ENCODE assay signal across 22 mouse cellular contexts in the genomic region with DNA sequence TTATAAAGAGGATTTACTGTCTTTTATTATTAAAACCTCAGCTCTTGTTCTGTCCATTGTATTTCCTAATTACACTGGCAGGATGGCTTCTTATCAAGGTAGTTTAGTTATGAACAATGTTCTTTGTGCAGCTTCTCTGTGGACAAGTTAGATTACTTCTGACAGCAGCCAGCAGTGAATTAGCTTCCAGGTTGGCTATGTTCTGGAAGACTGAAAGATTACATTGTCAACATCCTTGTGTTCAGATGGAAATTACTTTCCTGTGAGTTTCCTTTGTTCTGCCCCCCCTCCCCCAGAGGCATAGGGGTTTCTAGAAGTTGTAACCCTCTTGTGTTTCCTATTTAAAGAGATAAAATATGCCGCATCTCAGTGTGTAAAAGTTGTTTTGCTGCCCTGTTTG.
"Had no signal": no experiment of that assay in that cellular context is flagged by ENCODE, and none has a peak within 500 bp of the region (broad histone marks: within the 10 kb centered on the region; RNA-seq: fewer than 3 reads in every experiment).

No protein-coding gene starts in this region.

- H3K9ac ChIP-seq: kidney, embryonic 15.5 days; liver, embryonic 14.5 days; liver, postnatal 0 days; midbrain, embryonic 15.5 days; neural tube, embryonic 12.5 days; neural tube, embryonic 15.5 days had no signal

- H3K36me3 ChIP-seq: kidney, embryonic 15.5 days; midbrain, embryonic 15.5 days; neural tube, embryonic 12.5 days; neural tube, embryonic 15.5 days had no signal

- H3K27me3 ChIP-seq: kidney, embryonic 15.5 days; megakaryocyte, embryonic 14.5 days; midbrain, embryonic 15.5 days; neural tube, embryonic 12.5 days; neural tube, embryonic 15.5 days had no signal

- H3K9me3 ChIP-seq: kidney, embryonic 15.5 days; megakaryocyte, embryonic 14.5 days; midbrain, embryonic 15.5 days; neural tube, embryonic 12.5 days; neural tube, embryonic 15.5 days had no signal

- H3K4me3 ChIP-seq: kidney, embryonic 15.5 days; left cerebral cortex, adult 2 months; megakaryocyte, embryonic 14.5 days; midbrain, embryonic 15.5 days; neural tube, embryonic 12.5 days; neural tube, embryonic 15.5 days had no signal

- DNase-seq: kidney, adult 8-10 months; kidney, postnatal 10 days; kidney, postnatal 36 days; layer of hippocampus, postnatal 36 days; liver, postnatal 0 days; right cerebral cortex, adult 18-20 months; right cerebral cortex, postnatal 14 days; right cerebral cortex, postnatal 4 days; thymus, adult 2 months; thymus, postnatal 14 days; thymus, postnatal 4 days had no signal

- H3K4me2 ChIP-seq: kidney, embryonic 15.5 days; midbrain, embryonic 11.5 days; midbrain, embryonic 15.5 days; neural tube, embryonic 12.5 days; neural tube, embryonic 15.5 days had no signal

- H3K27ac ChIP-seq: kidney, embryonic 15.5 days; left cerebral cortex, adult 2 months; liver, embryonic 14.5 days; macrophage; midbrain, embryonic 15.5 days; neural tube, embryonic 12.5 days; neural tube, embryonic 15.5 days; stomach, postnatal 0 days had no signal

- H3K4me1 ChIP-seq: kidney, embryonic 15.5 days; midbrain, embryonic 15.5 days; neural tube, embryonic 12.5 days; neural tube, embryonic 15.5 days had no signal

- ATAC-seq: intestine, postnatal 0 days; liver, postnatal 0 days; midbrain, embryonic 15.5 days had no signal
